Mouse (Mus musculus) lung, postnatal 0 days (tissue): ENCODE measurements around the gene Cacna1g. TPM values are rescaled to one million over a fixed set of nuclear protein-coding genes. Genes with fewer than 3 reads are reported as not detected.
"Not testable (repeated sequence)": the region's sequence is repeated elsewhere in the genome, so short reads cannot be mapped to it uniquely, and the experiment has no call there.

Source experiments
- ATAC-seq: fragments of 200-750 bp; cut with Nextera tagmentation; 2 replicates; pipeline ENCODE4 v1.8.0; 2017; ENCODE audit warnings: moderate library complexity
- DNase-seq: peaks from one replicate; pipeline ENCODE4 v3.0.0-alpha.2; 2016; ENCODE audit warnings: low spot score
- H3K27ac ChIP-seq: fragments of 300-500 bp; sonication (generic); 2 replicates; pipeline ENCODE4 v1.5.1; 2014; ENCODE audit warnings: antibody characterized with exemption, mild to moderate bottlenecking, low read length, mixed read lengths
- H3K27me3 ChIP-seq: fragments of 300-500 bp; sonication (generic); replicated peaks from 2 replicates; pipeline ENCODE4 v1.6.1; 2014; ENCODE audit warnings: low read length, mixed read lengths; ENCODE audit not compliant: insufficient read depth
- H3K36me3 ChIP-seq: fragments of 300-500 bp; sonication (generic); 2 replicates; pipeline ENCODE4 v1.6.1; 2014; ENCODE audit warnings: low read length, mixed read lengths; ENCODE audit not compliant: insufficient read depth
- H3K4me1 ChIP-seq: fragments of 300-500 bp; sonication (generic); 2 replicates; pipeline ENCODE4 v1.6.1; 2014; ENCODE audit warnings: antibody characterized with exemption, low read depth, low read length, mixed read lengths; ENCODE audit not compliant: insufficient read depth
- H3K4me2 ChIP-seq: fragments of 300-500 bp; sonication (generic); replicated peaks from 2 replicates; pipeline ENCODE4 v1.6.1; 2014; ENCODE audit warnings: low read depth, mild to moderate bottlenecking, low read length, moderate library complexity, mixed read lengths
- H3K4me3 ChIP-seq: fragments of 300-500 bp; sonication (generic); 2 replicates; pipeline ENCODE4 v1.5.1; 2014; ENCODE audit warnings: low read depth, low read length
- H3K9ac ChIP-seq: fragments of 300-500 bp; sonication (generic); replicated peaks from 2 replicates; pipeline ENCODE4 v1.6.1; 2014; ENCODE audit warnings: low read depth, mild to moderate bottlenecking
- H3K9me3 ChIP-seq: fragments of 300-500 bp; sonication (generic); 2 replicates; pipeline ENCODE4 v1.6.1; 2016; ENCODE audit warnings: low read length, mixed read lengths
- CTCF ChIP-seq: IDR thresholded peaks from 2 replicates; pipeline ENCODE4 v1.5.1; 2016; ENCODE audit warnings: antibody characterized with exemption, mild to moderate bottlenecking
- EP300 ChIP-seq: IDR thresholded peaks from 2 replicates; pipeline ENCODE4 v1.6.1; 2016; ENCODE audit warnings: antibody characterized with exemption, mild to moderate bottlenecking, control low read depth
- WGBS: fragments of 180-500 bp; shearing (Covaris S2); extraction: QIAGEN DNeasy Blood & Tissue Kit; methylation state at CpG from one replicate; pipeline ENCODE4 v1.1.7; 2014; 5-methylcytosine and 5-hydroxymethylcytosine counted together
- polyA plus RNA-seq: library from polyadenylated mRNA; unstranded; fragments of >200 nt; fragmentation: Nextera tagmentation; extraction: Ambion mirVana; gene quantifications from 2 replicates; pipeline ENCODE4 v1.2.1, GENCODE M21; 2015

Cacna1g gene
- polyA plus RNA-seq, 1 experiment from 2014 or later, result 1.4 TPM

GRCm38 (mm10) chr11:94400996-94401395 lies 73.0 kb downstream of the Cacna1g start:
- H3K9ac ChIP-seq, result no peak overlapping the region
- H3K9me3 ChIP-seq, result no peaks in the 10 kb centered on the region
- no peak overlapping the region for H3K4me3 ChIP-seq
- H3K4me1 ChIP-seq, result peaks cover 3% of the 10 kb centered on the region; the same call in 1 of the 2 replicates
- DNase-seq, result no peak
- ATAC-seq, result no peak
- H3K36me3 ChIP-seq, result no peaks in the 10 kb centered on the region
- no peak for TF ChIP-seq EP300
- TF ChIP-seq CTCF, result no peak
- no peak overlapping the region for H3K27ac ChIP-seq
- no peak overlapping the region for H3K4me2 ChIP-seq
- WGBS, result 53% methylated on average over 6 of the region's 6 CpGs
- H3K27me3 ChIP-seq, result no peaks in the 10 kb centered on the region

- Histone ChIP-seq H3K9me3 (no peaks in the 10 kb centered on the region), H3K9ac (no peak overlapping the region), H3K4me1 (no peaks in the 10 kb centered on the region), H3K36me3 (no peaks in the 10 kb centered on the region), H3K4me3 (no peak overlapping the region), H3K27me3 (no peaks in the 10 kb centered on the region), H3K27ac (no peak overlapping the region), H3K4me2 (no peak overlapping the region)
- no peak for ATAC-seq
- 73% methylated on average over 4 of the region's 7 CpGs for WGBS
- TF ChIP-seq CTCF (no peak), EP300 (no peak)
- DNase-seq, result no peak
These were observed 79.9 kb downstream of the Cacna1g start for GRCm38 (mm10) chr11:94394107-94394506.

GRCm38 (mm10) chr11:94393490-94393889 lies 80.5 kb downstream of the Cacna1g start:
- not testable (repeated sequence) for H3K9me3 ChIP-seq, H3K4me1 ChIP-seq, H3K27ac ChIP-seq, H3K27me3 ChIP-seq, H3K9ac ChIP-seq, H3K4me3 ChIP-seq, H3K36me3 ChIP-seq, DNase-seq, H3K4me2 ChIP-seq, ATAC-seq
- WGBS, result 95% methylated on average over 3 of the region's 4 CpGs

- no peaks in the 10 kb centered on the region for H3K4me1 ChIP-seq
- no peaks in the 10 kb centered on the region for H3K36me3 ChIP-seq
- H3K4me3 ChIP-seq, result peak within 1 kb of the TSS; percentile 30
- peak; percentile 76 for DNase-seq
- no peak within 1 kb of the TSS for H3K27ac ChIP-seq
- peak; percentile 80 for ATAC-seq
- H3K27me3 ChIP-seq, result no peaks in the 10 kb centered on the region
- TF ChIP-seq CTCF (no peak), EP300 (no peak)
- no peaks in the 10 kb centered on the region for H3K9me3 ChIP-seq
- H3K9ac ChIP-seq, result peak within 1 kb of the TSS; percentile 43; the same call in 1 of the 2 replicates
- 3% methylated on average over 20 of the region's 20 CpGs for WGBS
- peak within 1 kb of the TSS; percentile 66 for H3K4me2 ChIP-seq
These were observed 81.3 kb downstream of the Cacna1g start, which contains the start of gene Abcc3 for GRCm38 (mm10) chr11:94392672-94393109. TSS of gene Abcc3 (minus strand) at chr11:94392997.

- Histone ChIP-seq H3K27ac (no peak overlapping the region), H3K36me3 (no peaks in the 10 kb centered on the region), H3K9ac (no peak overlapping the region), H3K4me2 (no peak overlapping the region), H3K27me3 (no peaks in the 10 kb centered on the region), H3K9me3 (no peaks in the 10 kb centered on the region), H3K4me3 (no peak overlapping the region), H3K4me1 (no peaks in the 10 kb centered on the region)
- TF ChIP-seq CTCF (no peak), EP300 (no peak)
- DNase-seq (peak; percentile 39), ATAC-seq (peak; percentile 27; the same call in 1 of the 2 replicates)
- 68% methylated on average over 10 of the region's 10 CpGs for WGBS
These were observed 82.3 kb downstream of the Cacna1g start for GRCm38 (mm10) chr11:94391661-94392060.

GRCm38 (mm10) chr11:94390825-94391224 lies 83.2 kb downstream of the Cacna1g start:
- no peaks in the 10 kb centered on the region for H3K9me3 ChIP-seq
- H3K36me3 ChIP-seq, result no peaks in the 10 kb centered on the region
- H3K9ac ChIP-seq, result no peak overlapping the region
- DNase-seq (no peak), ATAC-seq (no peak)
- TF ChIP-seq CTCF (no peak), EP300 (no peak)
- H3K4me1 ChIP-seq, result peaks cover under 1% of the 10 kb centered on the region; the same call in 1 of the 2 replicates
- no peak overlapping the region for H3K27ac ChIP-seq
- no peak overlapping the region for H3K4me2 ChIP-seq
- no peak overlapping the region for H3K4me3 ChIP-seq
- WGBS, result 79% methylated on average over 6 of the region's 6 CpGs
- H3K27me3 ChIP-seq, result no peaks in the 10 kb centered on the region
